Mouse (Mus musculus) CH12.LX (cell line): ENCODE measurements around the gene Serpinb8.

Experiments
- CHD1 ChIP-seq: IDR thresholded peaks from 2 replicates; pipeline ENCODE4 v1.6.1; 2012; ENCODE audit warnings: low read depth, low read length, improper control_type of control experiment, inconsistent platforms
- CTCF ChIP-seq, 2 experiments: IDR thresholded peaks in 1 of 2; conservative IDR thresholded peaks in 1 of 2; 2 replicates each; pipeline ENCODE4 v1.5.1; 2011 to 2012; ENCODE audit warnings: low read depth in 2 of 2, low read length in 2 of 2, improper control_type of control experiment in 1 of 2, inconsistent platforms in 1 of 2, mild to moderate bottlenecking in 1 of 2, moderate library complexity in 1 of 2
- ELF1 ChIP-seq: IDR thresholded peaks from 2 replicates; pipeline ENCODE4 v1.6.1; 2014; ENCODE audit warnings: low read depth, mild to moderate bottlenecking, inconsistent platforms, low read length, improper control_type of control experiment
- IRF4 ChIP-seq: IDR thresholded peaks from 2 replicates; pipeline ENCODE4 v1.6.1; 2014; ENCODE audit warnings: low read depth, mild to moderate bottlenecking, inconsistent platforms, low read length, improper control_type of control experiment
- MAZ ChIP-seq: IDR thresholded peaks from 2 replicates; pipeline ENCODE4 v1.6.1; 2012; ENCODE audit warnings: low read depth, mild to moderate bottlenecking, inconsistent platforms, low read length, improper control_type of control experiment, moderate library complexity
- POLR2A ChIP-seq: IDR thresholded peaks from 2 replicates; pipeline ENCODE4 v1.6.1; 2011; ENCODE audit warnings: low read depth, mild to moderate bottlenecking, improper control_type of control experiment, low read length
- USF2 ChIP-seq: conservative IDR thresholded peaks from 2 replicates; pipeline ENCODE4 v1.6.1; 2011; ENCODE audit warnings: low read depth, low read length, improper control_type of control experiment
- ZNF384 ChIP-seq: IDR thresholded peaks from 2 replicates; pipeline ENCODE4 v1.6.1; 2012; ENCODE audit warnings: low read depth, low read length, improper control_type of control experiment, inconsistent platforms

DNA sequence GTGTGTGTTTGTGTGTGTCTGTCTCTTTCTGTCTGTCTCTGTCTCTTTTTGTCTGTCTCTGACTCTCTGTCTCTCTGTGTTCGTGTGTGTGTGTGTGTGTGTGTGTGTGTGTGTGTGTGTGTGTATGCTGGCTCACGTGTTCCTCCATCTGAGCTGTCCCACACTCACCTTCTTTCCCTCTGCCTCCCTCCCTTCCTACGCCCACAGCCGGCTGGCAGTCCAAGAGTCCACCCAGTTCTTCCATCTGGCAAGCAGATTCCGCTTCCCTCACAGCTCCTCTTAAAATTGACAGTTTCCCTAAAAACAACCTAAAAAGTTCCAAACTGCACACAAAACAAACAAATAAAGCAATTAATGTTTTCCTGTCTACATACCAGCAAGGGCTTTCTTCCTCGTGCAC lies 55.3 kb downstream of the Serpinb8 start:
- no peak for TF ChIP-seq MAZ
- no peak for TF ChIP-seq CTCF (conservative IDR thresholded peaks at IDR 0.05 in 1 of 2, IDR thresholded peaks at IDR 0.05 in 1 of 2; ENCODE audit: low read depth in 2 of 2, low read length in 2 of 2)
- TF ChIP-seq USF2: no peak
- no peak for TF ChIP-seq ELF1
- no peak for TF ChIP-seq POLR2A
- no peak for TF ChIP-seq ZNF384
- TF ChIP-seq CHD1: no peak
- no peak for TF ChIP-seq IRF4
